Mouse (Mus musculus): ENCODE data around the gene Nes.

Gene Nes

GRCm38 (mm10) chr3:87982836-87983601 lies 12.1 kb downstream of the Nes start:
- DNase-seq (ENCODE audit: low read depth, low spot score): peak; percentile 28

- no peak for DNase-seq (ENCODE audit: low read depth, low spot score)
Measured at GRCm38 (mm10) chr3:87983627-87984026, 12.7 kb downstream of the Nes start.

DNA sequence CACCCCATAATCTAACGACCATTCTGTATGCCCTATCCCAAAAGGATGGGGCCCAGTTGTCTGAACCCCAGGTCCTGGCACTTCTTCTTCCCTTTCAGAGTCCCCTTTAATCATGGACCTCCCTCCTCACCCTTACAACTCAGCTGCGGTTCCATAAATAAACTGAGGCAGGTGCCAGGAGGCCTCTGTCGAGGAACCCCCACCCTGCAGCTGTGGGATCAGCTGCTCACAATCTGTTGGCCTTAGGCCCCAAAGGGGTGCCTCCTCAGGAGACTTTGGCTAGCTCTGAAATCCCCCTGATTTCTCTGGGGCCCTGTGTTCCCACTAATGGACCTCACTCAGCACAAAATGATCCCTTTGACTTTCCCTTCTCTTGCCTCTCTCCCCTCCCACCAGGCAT lies 13.2 kb downstream of the Nes start:
- DNase-seq (ENCODE audit: low read depth, low spot score): no peak

DNA sequence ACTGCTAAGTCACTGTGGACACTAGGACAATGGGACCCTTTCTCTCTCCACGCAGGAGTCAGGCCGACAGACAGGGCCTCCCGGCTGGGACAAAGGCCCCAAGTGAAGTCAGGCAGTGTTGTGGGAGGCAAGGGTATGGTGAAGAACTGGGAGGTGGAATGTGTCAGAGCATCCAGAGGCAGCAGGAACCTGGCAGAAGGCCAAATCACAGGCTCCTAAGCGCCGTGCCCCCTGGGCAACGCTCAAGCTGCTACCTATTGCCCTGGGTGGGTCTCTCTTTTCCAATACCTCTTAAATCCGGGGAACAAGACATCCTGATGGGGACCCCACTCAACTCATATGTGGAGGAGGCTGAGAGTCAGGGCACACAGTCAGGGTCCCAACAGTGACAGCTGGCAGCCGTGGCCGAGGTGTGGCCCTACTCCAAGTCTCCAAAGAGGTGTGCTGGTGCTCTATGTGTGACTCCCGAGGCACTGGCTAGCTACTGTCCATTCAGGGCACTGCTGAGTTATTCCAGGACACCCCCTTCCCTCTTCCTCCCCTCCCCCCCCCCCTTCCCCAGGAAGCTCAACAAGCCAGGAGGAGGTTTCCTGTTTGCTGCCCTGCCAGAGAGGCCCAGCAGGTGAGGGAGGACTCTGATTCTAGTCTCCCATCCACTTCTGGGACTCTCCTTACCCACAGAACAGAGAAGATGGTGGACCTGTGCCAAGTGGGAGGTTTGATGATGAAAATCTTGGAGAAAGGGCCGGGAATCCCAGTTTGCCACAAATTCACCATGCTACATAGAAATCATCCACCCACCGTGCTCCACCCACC lies 14.8 kb downstream of the Nes start:
- DNase-seq (ENCODE audit: low read depth, low spot score): no peak

DNA sequence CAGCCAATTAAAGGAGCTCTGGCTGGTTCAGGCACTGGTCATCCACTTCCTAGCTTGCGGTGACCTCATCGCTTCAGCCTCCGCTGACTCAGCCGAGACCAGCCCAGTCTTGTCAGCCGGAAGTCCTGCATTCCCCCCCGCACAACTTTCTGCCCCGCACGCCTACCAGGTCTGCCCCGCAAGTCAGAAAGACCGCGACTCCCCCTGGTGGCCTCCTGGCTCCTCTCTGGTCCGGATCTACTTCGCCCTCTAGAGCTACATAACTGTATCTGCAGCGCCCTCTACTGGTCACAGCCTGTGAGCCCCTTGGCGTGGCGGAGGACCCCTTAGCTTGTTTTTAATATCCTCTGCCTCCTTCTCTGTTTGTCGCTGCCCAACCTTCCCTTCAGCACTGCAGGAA lies 16.0 kb downstream of the Nes start:
- DNase-seq (ENCODE audit: low read depth, low spot score): peak; percentile 95

DNA sequence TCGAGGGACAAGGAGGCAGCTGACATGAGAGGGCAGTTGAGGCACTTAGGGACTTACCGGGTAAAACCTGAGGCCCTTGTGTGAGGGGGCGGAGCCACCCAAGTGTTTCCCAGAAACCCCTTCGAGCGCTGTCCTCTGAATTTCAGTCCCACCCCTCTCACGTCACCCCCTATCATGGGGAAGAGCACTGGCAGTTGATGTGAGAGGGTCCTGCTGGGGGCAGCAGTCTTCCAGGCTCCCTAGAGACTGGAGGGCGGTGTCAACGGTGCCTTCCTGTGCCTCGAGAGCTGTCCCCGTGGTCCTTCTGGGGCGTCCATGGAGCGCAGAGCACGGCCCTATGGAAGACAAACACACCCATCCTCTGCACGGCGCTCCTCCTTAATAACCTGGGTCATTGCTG lies 16.8 kb downstream of the Nes start:
- peak; percentile 71 for DNase-seq (ENCODE audit: low read depth, low spot score)

- DNase-seq (ENCODE audit: low read depth, low spot score): peak; percentile 28
Measured at GRCm38 (mm10) chr3:87988068-87988467, 17.2 kb downstream of the Nes start.

DNA sequence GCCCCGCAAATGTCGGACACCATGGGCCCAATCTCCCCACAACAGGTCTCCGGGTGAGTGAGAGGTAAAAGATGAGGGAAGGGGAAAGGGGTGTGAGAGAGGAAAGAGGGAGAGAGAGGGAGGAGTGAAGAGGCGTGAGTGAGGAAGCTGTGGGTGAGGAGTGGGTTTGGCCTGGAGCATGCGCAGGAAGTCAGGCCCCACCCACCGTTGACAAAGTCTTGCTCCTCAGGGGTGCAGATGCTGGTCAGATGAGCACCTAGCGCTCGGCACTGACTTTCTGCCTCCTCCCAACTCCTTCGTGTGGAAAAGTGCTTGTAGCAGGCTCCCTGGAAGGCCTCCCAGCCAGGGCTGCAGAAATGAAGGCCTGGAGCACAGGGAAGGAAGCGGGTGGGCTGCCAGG lies 19.1 kb downstream of the Nes start:
- DNase-seq (ENCODE audit: low read depth, low spot score): no peak

DNA sequence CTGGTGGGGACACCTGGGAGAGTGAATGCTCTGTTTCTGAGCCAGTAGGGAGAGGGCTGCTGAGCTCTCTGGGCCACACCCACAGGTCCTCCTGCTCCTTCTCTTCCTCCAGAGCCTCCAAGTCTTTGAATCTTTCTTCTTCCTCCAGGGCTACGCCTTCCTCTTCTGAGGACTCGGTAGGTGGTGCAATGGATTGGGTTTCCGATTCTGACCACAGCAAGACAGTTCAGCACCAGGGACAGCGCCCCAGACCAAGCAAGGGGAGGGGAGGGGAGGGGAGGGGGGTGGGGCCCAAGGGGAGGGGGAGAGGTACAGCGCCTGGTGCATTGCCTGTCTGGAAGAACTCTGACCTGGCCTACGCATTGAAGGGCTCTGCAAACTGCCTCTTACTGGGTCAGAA lies 22.6 kb downstream of the Nes start:
- peak; percentile 52 for DNase-seq (ENCODE audit: low read depth, low spot score)

GRCm38 (mm10) chr3:87995331-87995730 lies 24.5 kb downstream of the Nes start:
- DNase-seq (ENCODE audit: low read depth, low spot score): no peak

- DNase-seq (ENCODE audit: low read depth, low spot score): no peak
Measured at GRCm38 (mm10) chr3:87996401-87996800, 25.5 kb downstream of the Nes start.

DNA sequence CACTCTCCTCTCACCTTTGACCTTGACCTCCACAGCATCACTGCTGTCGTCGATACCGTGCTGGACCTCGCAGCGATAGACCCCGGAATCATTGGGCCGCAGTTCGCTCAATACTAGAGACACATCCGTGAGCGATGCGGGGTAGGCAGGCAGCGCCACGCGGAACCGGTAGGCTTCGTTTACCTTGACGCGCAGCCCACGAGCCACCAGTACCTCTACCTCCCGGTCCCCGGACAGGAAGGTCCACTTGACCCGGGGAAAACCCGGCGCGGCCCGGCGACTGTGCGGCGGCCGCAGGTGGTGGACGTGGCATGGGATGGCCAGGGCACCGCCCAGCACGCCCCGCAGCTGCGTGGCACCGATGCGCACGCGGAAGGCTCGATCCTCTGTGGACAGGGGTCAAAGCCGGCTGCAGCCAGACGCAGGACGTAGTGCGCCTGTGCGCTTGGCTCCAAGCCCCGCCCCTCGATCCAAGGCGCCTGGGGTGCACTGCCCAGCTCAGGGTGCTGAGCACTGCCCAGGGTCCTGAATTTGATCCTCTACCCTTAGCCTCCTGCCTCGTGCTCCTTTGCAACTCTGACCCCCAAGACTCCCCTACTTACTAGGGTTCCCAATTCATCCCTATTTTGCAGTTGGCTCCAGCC lies 26.2 kb downstream of the Nes start:
- no peak for DNase-seq (ENCODE audit: low read depth, low spot score)

- DNase-seq (ENCODE audit: low read depth, low spot score): no peak
Measured at GRCm38 (mm10) chr3:87998747-87999146, 27.9 kb downstream of the Nes start.

- no peak for DNase-seq (ENCODE audit: low read depth, low spot score)
Measured at GRCm38 (mm10) chr3:87999243-87999895, 28.5 kb downstream of the Nes start.

DNA sequence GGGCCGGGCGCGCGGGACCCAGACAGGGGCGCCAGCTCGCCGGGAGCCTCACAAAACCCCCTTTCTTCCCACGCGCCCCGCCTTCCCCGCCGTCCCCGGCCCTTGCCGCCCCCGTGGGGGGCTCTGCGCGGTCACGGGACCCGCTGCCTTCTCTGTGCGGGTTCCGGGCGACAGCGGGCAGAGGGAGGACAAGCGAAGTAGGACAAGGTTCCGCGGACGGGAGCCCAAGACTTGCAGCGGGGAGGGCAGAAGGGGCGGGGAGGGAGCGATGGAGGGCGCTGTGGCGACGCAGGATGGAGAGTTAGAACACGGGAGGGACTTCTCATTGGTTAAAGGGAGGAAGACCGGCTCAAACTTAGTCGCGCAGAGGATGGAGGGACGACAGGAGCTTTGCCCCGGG lies 29.3 kb downstream of the Nes start, which contains the start of gene Bcan:
TSS of gene Bcan (minus strand) at position 50 of the 400 bp plus-strand sequence.
- DNase-seq (ENCODE audit: low read depth, low spot score): no peak

GRCm38 (mm10) chr3:88000816-88001595 lies 30.1 kb downstream of the Nes start:
- no peak for DNase-seq (ENCODE audit: low read depth, low spot score)

DNA sequence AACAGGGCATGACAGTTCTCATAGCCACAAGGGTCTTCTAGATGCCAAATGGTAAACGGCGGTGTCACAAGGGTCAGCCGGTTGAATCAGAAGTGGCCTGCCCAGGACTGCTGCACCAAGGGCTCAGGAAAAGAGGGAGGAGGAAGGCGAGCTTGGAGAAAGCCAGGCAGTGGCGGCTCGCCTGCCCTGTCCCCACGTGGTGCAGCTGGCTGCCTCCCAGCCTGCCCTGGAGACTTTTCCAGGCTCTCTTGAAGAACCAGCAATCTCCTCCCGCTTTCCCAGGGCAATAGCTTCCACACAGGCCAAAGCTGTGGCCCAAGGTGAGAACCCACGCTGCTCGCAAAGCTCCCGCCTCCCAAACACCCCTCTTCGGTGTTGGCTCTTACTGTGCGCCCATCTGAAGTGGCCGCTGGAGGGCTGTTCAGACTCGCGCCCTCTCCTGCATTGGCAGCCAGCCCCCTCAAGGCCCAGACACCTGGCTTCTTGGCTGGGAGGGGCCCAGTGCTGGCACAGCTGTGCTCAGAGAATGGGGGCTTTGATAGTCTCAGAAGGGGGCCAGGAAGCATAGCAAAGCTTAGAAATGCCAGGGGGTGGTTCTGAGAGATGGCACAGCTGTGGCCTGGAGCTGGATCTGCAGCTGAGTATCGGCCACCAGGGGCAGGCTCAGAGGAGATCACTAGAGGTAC lies 31.6 kb downstream of the Nes start:
- no peak for DNase-seq (ENCODE audit: low read depth, low spot score)

DNA sequence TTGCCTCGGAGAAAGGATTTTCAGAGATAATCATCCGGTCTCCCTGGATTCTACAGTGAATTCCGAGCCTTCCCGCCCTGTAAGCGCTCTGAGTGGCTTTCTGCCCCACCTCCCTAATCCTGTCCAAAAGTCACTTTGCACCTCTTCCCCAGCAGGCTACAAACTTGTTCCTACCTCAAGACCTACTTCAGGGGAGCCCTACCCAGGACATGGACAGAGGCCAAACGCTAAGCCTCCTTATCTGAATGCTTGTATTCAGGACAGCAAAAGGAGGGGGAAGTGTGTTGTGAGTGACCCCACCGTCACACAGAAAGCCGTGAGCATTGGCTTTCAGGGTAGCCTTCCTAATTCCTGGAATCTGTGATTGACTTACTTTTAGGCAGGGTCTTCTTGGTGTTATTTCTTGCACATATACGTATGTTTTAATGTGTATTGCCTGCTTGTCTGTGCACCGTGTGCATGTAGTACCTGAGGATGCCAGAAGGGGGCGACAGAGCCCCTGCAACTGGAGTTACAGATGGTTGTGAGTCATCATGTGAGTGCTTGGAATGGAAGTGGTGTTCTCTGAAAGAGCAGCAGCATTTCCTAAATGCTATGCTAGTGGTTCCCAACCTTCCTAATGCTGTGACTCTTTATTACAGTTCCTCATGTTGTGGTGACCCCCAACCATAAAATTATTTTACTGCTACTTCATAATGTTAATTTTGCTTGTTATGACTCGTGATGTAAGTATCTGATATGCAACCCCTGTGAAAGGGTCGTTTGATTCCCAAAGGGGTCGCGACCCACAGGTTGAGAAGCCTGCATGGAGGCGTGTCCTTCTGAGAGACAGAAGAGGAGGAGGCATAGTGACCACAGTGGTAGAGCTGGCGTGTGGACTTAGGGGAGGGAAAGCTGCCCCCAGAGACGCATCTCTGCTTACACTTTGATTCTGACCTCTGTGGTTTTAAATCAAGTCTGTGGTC lies 35.2 kb downstream of the Nes start:
- DNase-seq (ENCODE audit: low read depth, low spot score): peak; percentile 45

- DNase-seq (ENCODE audit: low read depth, low spot score): peak; percentile 70
Measured at GRCm38 (mm10) chr3:88010634-88011265, 39.9 kb downstream of the Nes start.
